Mouse (Mus musculus) testis, adult 2 months (tissue): ENCODE results near the gene Cdh26. TPM values are rescaled to one million over a fixed set of nuclear protein-coding genes. Genes with fewer than 3 reads are reported as not detected.
A peak's percentile ranks its signal among the peaks of the same experiment; 100 is the strongest.

Source experiments
- H3K27ac ChIP-seq: fragments of 200-500 bp; 2 replicates; pipeline ENCODE4 v1.5.1; 2012; ENCODE audit warnings: low read depth, low read length; ENCODE audit not compliant: control insufficient read depth, insufficient read depth
- H3K27me3 ChIP-seq: fragments of 200-500 bp; 2 replicates; pipeline ENCODE4 v1.6.1; 2012; ENCODE audit warnings: mild to moderate bottlenecking, low read length, moderate library complexity; ENCODE audit not compliant: control insufficient read depth, insufficient read depth
- H3K36me3 ChIP-seq: fragments of 200-500 bp; 2 replicates; pipeline ENCODE4 v1.6.1; 2012; ENCODE audit warnings: mild to moderate bottlenecking, low read length; ENCODE audit not compliant: control insufficient read depth, insufficient read depth
- H3K4me1 ChIP-seq: fragments of 200-500 bp; 2 replicates; pipeline ENCODE4 v1.6.1; 2012; ENCODE audit warnings: low read length; ENCODE audit not compliant: control insufficient read depth, insufficient read depth
- H3K4me3 ChIP-seq: fragments of 200-500 bp; 2 replicates; pipeline ENCODE4 v1.5.1; 2012; ENCODE audit warnings: low read depth, mild to moderate bottlenecking, low read length, moderate library complexity, mixed read lengths; ENCODE audit not compliant: control insufficient read depth
- CTCF ChIP-seq: fragments of 200-500 bp; IDR thresholded peaks from 2 replicates; pipeline ENCODE4 v1.5.1; 2012; ENCODE audit warnings: low read depth, mild to moderate bottlenecking, inconsistent platforms, low read length, moderate library complexity; ENCODE audit not compliant: control insufficient read depth, insufficient read depth, insufficient replicate concordance
- POLR2A ChIP-seq: fragments of 200-500 bp; IDR thresholded peaks from 2 replicates; pipeline ENCODE4 v1.6.1; 2012; ENCODE audit warnings: low read depth, mild to moderate bottlenecking, inconsistent platforms, low read length, moderate library complexity; ENCODE audit not compliant: control insufficient read depth
- polyA plus RNA-seq: library from polyadenylated mRNA; depleted of rRNA; stranded (reverse); fragments of >200 nt; gene quantifications from 2 replicates; pipeline ENCODE4 v1.2.3, GENCODE M21; 2012

Cdh26 gene
- polyA plus RNA-seq, 1 experiment, result 3.5 TPM

- Histone ChIP-seq H3K27me3 (no peaks in the 10 kb centered on the region), H3K36me3 (no peaks in the 10 kb centered on the region), H3K27ac (peak within 1 kb of the TSS; percentile 24; the same call in 1 of the 2 replicates), H3K4me1 (peaks cover 18% of the 10 kb centered on the region), H3K4me3 (peak within 1 kb of the TSS; percentile 89)
- TF ChIP-seq CTCF (no peak), POLR2A (no peak)
These were observed 15.8 kb upstream of the Cdh26 start, which contains the start of the genes Ppp1r3d and Fam217b for GRCm38 (mm10) chr2:178414261-178415149. TSS of gene Ppp1r3d (minus strand) at chr2:178414472. TSS of gene Fam217b (plus strand) at chr2:178414524.

- H3K4me3 ChIP-seq, result no peak overlapping the region
- TF ChIP-seq CTCF (no peak), POLR2A (no peak)
- no peak overlapping the region for H3K27ac ChIP-seq
- H3K4me1 ChIP-seq, result peaks cover 18% of the 10 kb centered on the region
- no peaks in the 10 kb centered on the region for H3K27me3 ChIP-seq
- H3K36me3 ChIP-seq, result no peaks in the 10 kb centered on the region
These were observed 15.2 kb upstream of the Cdh26 start for GRCm38 (mm10) chr2:178415150-178415448.

GRCm38 (mm10) chr2:178416427-178416826 lies 13.9 kb upstream of the Cdh26 start:
- no peak overlapping the region for H3K27ac ChIP-seq
- TF ChIP-seq CTCF (no peak), POLR2A (no peak)
- H3K27me3 ChIP-seq, result no peaks in the 10 kb centered on the region
- H3K36me3 ChIP-seq, result no peaks in the 10 kb centered on the region; the same call in 1 of the 2 replicates
- peaks cover 18% of the 10 kb centered on the region for H3K4me1 ChIP-seq
- H3K4me3 ChIP-seq, result no peak overlapping the region

DNA sequence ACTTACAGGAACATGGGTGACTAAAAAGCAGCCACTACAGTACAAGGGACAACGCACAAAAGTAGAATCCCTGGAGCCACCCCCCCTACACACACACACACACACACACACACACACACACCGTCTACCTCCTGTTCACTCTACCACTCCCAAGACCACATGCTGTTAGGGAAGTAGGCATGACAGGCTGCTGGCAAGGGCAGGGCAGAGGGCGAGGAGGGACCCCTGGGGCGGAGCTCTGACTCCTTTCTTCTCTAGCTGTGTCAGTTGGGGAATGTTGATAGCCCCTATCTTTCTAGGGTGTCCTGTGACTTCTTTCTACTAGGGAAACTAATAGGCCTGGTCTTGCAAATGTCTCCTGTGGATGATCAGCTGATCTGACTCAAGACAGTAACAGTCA lies 13.4 kb upstream of the Cdh26 start:
- H3K27me3 ChIP-seq, result no peaks in the 10 kb centered on the region
- H3K4me3 ChIP-seq, result no peak overlapping the region
- TF ChIP-seq CTCF (no peak), POLR2A (no peak)
- peaks cover 18% of the 10 kb centered on the region for H3K4me1 ChIP-seq
- H3K27ac ChIP-seq, result no peak overlapping the region
- no peaks in the 10 kb centered on the region; the same call in 1 of the 2 replicates for H3K36me3 ChIP-seq

DNA sequence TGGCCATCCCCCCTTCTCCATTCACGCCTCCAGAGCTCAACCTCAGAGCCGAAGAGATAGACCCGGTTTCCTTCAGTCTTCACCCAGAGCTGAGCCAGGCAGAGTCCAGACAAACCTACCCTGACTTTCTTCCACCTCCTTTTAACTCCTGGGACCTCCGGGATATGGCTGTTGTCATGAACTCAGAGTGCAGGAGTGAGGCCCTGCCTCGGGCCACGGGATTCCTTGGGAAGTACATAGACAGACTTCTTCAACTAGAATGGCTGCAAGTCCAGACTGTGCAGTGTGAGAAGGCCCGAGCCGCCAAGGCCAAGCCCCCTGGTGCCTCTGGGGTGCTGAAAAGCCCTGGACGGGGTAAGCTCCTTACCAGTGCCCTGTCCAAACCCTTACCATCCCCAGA lies 9.8 kb upstream of the Cdh26 start:
- no peak overlapping the region for H3K27ac ChIP-seq
- no peaks in the 10 kb centered on the region; the same call in 1 of the 2 replicates for H3K36me3 ChIP-seq
- TF ChIP-seq POLR2A, result no peak
- no peak for TF ChIP-seq CTCF
- H3K4me3 ChIP-seq, result no peak overlapping the region
- no peaks in the 10 kb centered on the region for H3K4me1 ChIP-seq
- H3K27me3 ChIP-seq, result no peaks in the 10 kb centered on the region

GRCm38 (mm10) chr2:178421603-178422002 lies 8.7 kb upstream of the Cdh26 start:
- TF ChIP-seq CTCF (no peak), POLR2A (no peak)
- Histone ChIP-seq H3K27me3 (no peaks in the 10 kb centered on the region), H3K4me3 (no peak overlapping the region), H3K36me3 (no peaks in the 10 kb centered on the region; the same call in 1 of the 2 replicates), H3K27ac (no peak overlapping the region), H3K4me1 (no peaks in the 10 kb centered on the region)

DNA sequence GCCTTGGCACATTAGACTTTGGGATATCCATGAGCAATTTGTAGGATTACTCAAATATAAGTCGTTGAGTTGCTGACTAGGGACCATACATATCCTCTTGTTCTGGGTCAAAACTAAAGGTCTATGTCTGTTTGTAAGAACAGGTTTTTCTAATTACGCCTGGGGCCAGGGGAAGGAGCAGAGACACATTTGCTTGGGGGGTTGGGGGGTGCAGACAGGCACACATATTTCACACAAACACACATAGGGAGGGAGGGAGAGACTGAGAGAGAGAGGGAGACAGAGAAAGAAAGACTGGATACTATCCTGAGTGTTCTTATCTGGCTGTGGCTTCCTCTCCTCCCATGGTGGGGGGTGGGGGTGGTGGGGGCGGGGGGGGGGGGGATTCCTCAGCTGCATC lies 8.1 kb upstream of the Cdh26 start:
- H3K4me1 ChIP-seq, result no peaks in the 10 kb centered on the region
- no peak overlapping the region for H3K4me3 ChIP-seq
- H3K27ac ChIP-seq, result no peak overlapping the region
- TF ChIP-seq POLR2A, result no peak
- no peak for TF ChIP-seq CTCF
- H3K27me3 ChIP-seq, result no peaks in the 10 kb centered on the region
- no peaks in the 10 kb centered on the region; the same call in 1 of the 2 replicates for H3K36me3 ChIP-seq
